In genomic region chr12:59129038-59129437, GRCm38 (mm10) we compare ENCODE assay signal across 8 mouse cellular contexts. TPM values are rescaled to one million over a fixed set of nuclear protein-coding genes. Genes with fewer than 3 reads are reported as not detected.
A peak's percentile ranks its signal among the peaks of the same experiment; 100 is the strongest.
DNase-seq lines count a peak whose midpoint lies in the region; ATAC-seq and TF ChIP-seq lines count a peak whose summit lies in the region.

No protein-coding gene starts in this region.

- H3K9ac ChIP-seq in midbrain, embryonic 13.5 days (replicated peaks), result no peak overlapping the region

- 0 out of 2 replicates have a peak overlapping the region, but pooled peaks have one; percentile 14 for H3K4me2 ChIP-seq in midbrain, embryonic 13.5 days (replicated peaks)

- no peak for DNase-seq in layer of hippocampus, adult 2 months (ENCODE audit: low spot score in 2 of 2)
- no peak for DNase-seq in layer of hippocampus, postnatal 25 days (ENCODE audit: extremely low spot score in 1 of 2, low spot score in 1 of 2)
- peak; percentile 4 for DNase-seq in embryo, embryonic 9.5 days (ENCODE audit: extremely low spot score)
- DNase-seq in kidney, adult 2 months, result peak; percentile 71
- no peak for DNase-seq in layer of hippocampus, adult 18-20 months (ENCODE audit: low spot score in 2 of 2)

- H3K4me3 ChIP-seq in layer of hippocampus, adult 2 months, result peak overlapping the region; percentile 92
- H3K4me3 ChIP-seq in kidney, adult 2 months (ENCODE audit: insufficient read depth, low read depth, low read length), result peak overlapping the region; percentile 34
- H3K4me3 ChIP-seq in midbrain, embryonic 13.5 days (replicated peaks), result no peak overlapping the region

- TF ChIP-seq CTCF in layer of hippocampus, adult 2 months (conservative IDR thresholded peaks at IDR 0.05), result no peak
- TF ChIP-seq CTCF in kidney, adult 2 months (conservative IDR thresholded peaks at IDR 0.05; ENCODE audit: insufficient read depth, insufficient read length, low read depth, low read length), result no peak

- TF ChIP-seq POLR2A in kidney, adult 2 months (IDR thresholded peaks at IDR 0.05; ENCODE audit: low read depth, low read length), result no peak

- WGBS in kidney, adult 2 months, result 14% methylated on average over 7 of the region's 7 CpGs
- WGBS in midbrain, embryonic 13.5 days, result 55% methylated on average over 7 of the region's 7 CpGs

- H3K27ac ChIP-seq in layer of hippocampus, adult 2 months, result peak overlapping the region; percentile 99; the same call in 1 of the 2 replicates
- peak overlapping the region; percentile 66; the same call in 1 of the 2 replicates for H3K27ac ChIP-seq in kidney, adult 2 months (ENCODE audit: insufficient read depth, low read depth, low read length)
- H3K27ac ChIP-seq in midbrain, embryonic 13.5 days, result no peak overlapping the region

- no peak for ATAC-seq in midbrain, embryonic 13.5 days
- no peak for ATAC-seq in frontal cortex, adult (ENCODE audit: low TSS enrichment)
- no peak for ATAC-seq in erythroblast, adult 5-6 weeks (replicated peaks; ENCODE audit: low FRiP score, poor library complexity, severe bottlenecking)

- no peaks in the 10 kb centered on the region for H3K36me3 ChIP-seq in kidney, adult 2 months (ENCODE audit: control insufficient read depth, insufficient read depth, low read length)
- H3K36me3 ChIP-seq in midbrain, embryonic 13.5 days, result no peaks in the 10 kb centered on the region

- no peaks in the 10 kb centered on the region for H3K27me3 ChIP-seq in kidney, adult 2 months (replicated peaks; ENCODE audit: control insufficient read depth, insufficient read depth, low read length)
- no peaks in the 10 kb centered on the region for H3K27me3 ChIP-seq in midbrain, embryonic 13.5 days

- H3K4me1 ChIP-seq in kidney, adult 2 months (ENCODE audit: control insufficient read depth, insufficient read depth, low read length), result peaks cover 14% of the 10 kb centered on the region; the same call in 1 of the 2 replicates
- peaks cover 32% of the 10 kb centered on the region for H3K4me1 ChIP-seq in midbrain, embryonic 13.5 days (replicated peaks)

- H3K9me3 ChIP-seq in midbrain, embryonic 13.5 days, result no peaks in the 10 kb centered on the region

RNA-seq across cellular contexts. Expression of gene Mia2, which starts 33.4 kb away (rescaled TPM):
- 10 to 100 TPM; 47.3 to 52.6 TPM for total RNA-seq in layer of hippocampus, adult 2 months (2021)
- 10 to 100 TPM; 42.4 to 52.4 TPM for total RNA-seq in layer of hippocampus, postnatal 25 days (2021)
- 95.3 and 102 TPM in 2 replicates for polyA plus RNA-seq in kidney, adult 2 months (2012; rRNA removed)
- polyA plus RNA-seq in midbrain, embryonic 13.5 days (2015; fragmentation: Nextera tagmentation; extraction: Ambion mirVana), result 38.4 and 40.0 TPM in 2 replicates
- total RNA-seq in erythroblast, adult 5-6 weeks (2015; ENCODE audit: low replicate concordance), result 40.5 and 54.1 TPM in 2 replicates
- 66.7 and 125 TPM in 2 replicates for total RNA-seq in erythroblast, adult 5-6 weeks (2017; ENCODE audit: low replicate concordance)
- 10 to 100 TPM; 44.2 to 48.4 TPM for total RNA-seq in layer of hippocampus, adult 18-20 months (2021)

Comparison
In these comparisons a context has a peak if more than half of its experiments do, and no peak if none do; other contexts are left out.
1. DNase-seq: peak in embryo, embryonic 9.5 days (single experiment) and kidney, adult 2 months (single experiment); none in layer of hippocampus, adult 2 months (0 of 2), layer of hippocampus, postnatal 25 days (0 of 2) and layer of hippocampus, adult 18-20 months (0 of 2).